Mouse (Mus musculus) ES-E14 (cell line): ENCODE results near the gene Crabp2. TPM values are rescaled to one million over a fixed set of nuclear protein-coding genes. Genes with fewer than 3 reads are reported as not detected.
A peak's percentile ranks its signal among the peaks of the same experiment; 100 is the strongest.

Experiments
- DNase-seq: peaks from one replicate; pipeline ENCODE4 v3.0.0-alpha.2; 2013; ENCODE audit warnings: low read depth, low spot score
- H3K27ac ChIP-seq: 2 replicates; pipeline ENCODE4 v1.5.1; 2012; ENCODE audit warnings: low read depth, mild to moderate bottlenecking, low read length, moderate library complexity, mixed read lengths; ENCODE audit not compliant: poor library complexity, insufficient read depth, severe bottlenecking
- H3K36me3 ChIP-seq: 2 replicates; pipeline ENCODE4 v1.6.1; 2012; ENCODE audit warnings: mild to moderate bottlenecking, low read length, moderate library complexity, mixed read lengths; ENCODE audit not compliant: control insufficient read depth, poor library complexity, insufficient read depth, severe bottlenecking
- H3K4me1 ChIP-seq, 2 experiments: fragments of 150-350 bp in 1 of 2; sonication (generic) in 1 of 2; 2 replicates each; pipeline ENCODE4 v1.6.1; 2012; ENCODE audit warnings: low read length in 2 of 2, mild to moderate bottlenecking in 1 of 2, mixed read lengths in 1 of 2; ENCODE audit not compliant: control insufficient read depth in 2 of 2, insufficient read depth in 2 of 2, poor library complexity in 1 of 2
- H3K4me3 ChIP-seq, 2 experiments: fragments of 150-350 bp in 1 of 2; sonication (generic) in 1 of 2; 2 replicates each; pipeline ENCODE4 v1.5.1; 2012; ENCODE audit warnings: low read length in 2 of 2, low read depth in 1 of 2, mild to moderate bottlenecking in 1 of 2, mixed read lengths in 1 of 2; ENCODE audit not compliant: insufficient read depth in 1 of 2, poor library complexity in 1 of 2, severe bottlenecking in 1 of 2
- H3K9ac ChIP-seq: 2 replicates; pipeline ENCODE4 v1.6.1; 2012; ENCODE audit warnings: low read depth, mild to moderate bottlenecking, low read length, mixed read lengths; ENCODE audit not compliant: poor library complexity, insufficient read depth, severe bottlenecking
- H3K9me3 ChIP-seq: fragments of 150-350 bp; sonication (generic); 2 replicates; pipeline ENCODE4 v1.6.1; 2012; ENCODE audit warnings: low read depth, mild to moderate bottlenecking, low read length; ENCODE audit not compliant: control insufficient read depth, insufficient read depth
- CHD2 ChIP-seq: IDR thresholded peaks from 2 replicates; pipeline ENCODE4 v1.6.1; 2014; ENCODE audit warnings: mild to moderate bottlenecking, low read depth, low read length, inconsistent platforms
- HCFC1 ChIP-seq: IDR thresholded peaks from 2 replicates; pipeline ENCODE4 v1.6.1; 2012; ENCODE audit warnings: low read length, inconsistent platforms, borderline replicate concordance; ENCODE audit not compliant: insufficient read depth
- MAFK ChIP-seq: IDR thresholded peaks from 2 replicates; pipeline ENCODE4 v1.6.1; 2014; ENCODE audit warnings: mild to moderate bottlenecking, low read depth, low read length, inconsistent platforms; ENCODE audit not compliant: insufficient read depth
- ZC3H11A ChIP-seq: IDR thresholded peaks from 2 replicates; pipeline ENCODE4 v1.6.1; 2012; ENCODE audit warnings: low read depth, mild to moderate bottlenecking, inconsistent platforms, low read length, borderline replicate concordance
- ZNF384 ChIP-seq: IDR thresholded peaks from 2 replicates; pipeline ENCODE4 v1.6.1; 2012; ENCODE audit warnings: low read depth, low read length, inconsistent platforms
- in situ Hi-C, 2 experiments: fragments of 600-800 bp; cut with MboI; formaldehyde crosslinking; loops; one replicate each; pipeline ENCODE4 v1.15.1; 2025; ENCODE audit warnings: low sequenced_read_pairs in 2 of 2, inconsistent platforms in 1 of 2; ENCODE audit not compliant: unreplicated experiment in 2 of 2
- total RNA-seq: library from RNA; depleted of rRNA; stranded (reverse); fragments of 300-350 nt; gene quantifications from 2 replicates; pipeline ENCODE4 v1.2.3, GENCODE M21; 2012

The Crabp2 gene
- total RNA-seq, 1 experiment: 19.7 TPM

GRCm38 (mm10) chr3:87949266-87949954 is 944 bp downstream of the Crabp2 start:
- no peak for TF ChIP-seq HCFC1
- TF ChIP-seq ZC3H11A: no peak
- no peak for TF ChIP-seq ZNF384
- TF ChIP-seq MAFK: no peak
- TF ChIP-seq CHD2: no peak
- H3K36me3 ChIP-seq: no peaks in the 10 kb centered on the region
- H3K9ac ChIP-seq: no peak overlapping the region
- in situ Hi-C loops: no loop called here
- no peaks in the 10 kb centered on the region for H3K9me3 ChIP-seq
- no peak overlapping the region for H3K27ac ChIP-seq
- DNase-seq: no peak
- H3K4me1 ChIP-seq: peaks cover 11 to 52% of the 10 kb centered on the region in 2 experiments
- peak overlapping the region; percentile 18 to 44; a peak in 3 of 4 replicates for H3K4me3 ChIP-seq

GRCm38 (mm10) chr3:87949955-87950515 is 1.6 kb downstream of the Crabp2 start:
- in situ Hi-C loops: no loop called here
- Histone ChIP-seq H3K4me3 (peak overlapping the region in 1 of 2 experiments; percentile 18; a peak in 2 of 4 replicates), H3K9me3 (no peaks in the 10 kb centered on the region), H3K4me1 (peaks cover 11 to 46% of the 10 kb centered on the region in 2 experiments), H3K27ac (no peak overlapping the region), H3K9ac (no peak overlapping the region), H3K36me3 (no peaks in the 10 kb centered on the region)
- TF ChIP-seq MAFK: no peak
- no peak for TF ChIP-seq CHD2
- no peak for TF ChIP-seq ZC3H11A
- no peak for TF ChIP-seq ZNF384
- TF ChIP-seq HCFC1: no peak
- DNase-seq: no peak

GRCm38 (mm10) chr3:87951946-87952345 is 3.5 kb downstream of the Crabp2 start:
- no peaks in the 10 kb centered on the region for H3K9me3 ChIP-seq
- no peak for DNase-seq
- H3K4me1 ChIP-seq: peaks cover 10 to 33% of the 10 kb centered on the region in 2 experiments
- H3K4me3 ChIP-seq: peak overlapping the region; percentile 3 to 16; a peak in 2 of 4 replicates
- no peak for TF ChIP-seq HCFC1
- no peak for TF ChIP-seq ZC3H11A
- no peak for TF ChIP-seq CHD2
- TF ChIP-seq MAFK: no peak
- TF ChIP-seq ZNF384: no peak
- no peaks in the 10 kb centered on the region for H3K36me3 ChIP-seq
- no peak overlapping the region for H3K9ac ChIP-seq
- in situ Hi-C loops: no loop called here
- H3K27ac ChIP-seq: no peak overlapping the region

- in situ Hi-C loops: no loop called here
- DNase-seq: no peak
- Histone ChIP-seq H3K4me1 (peaks cover 9 to 28% of the 10 kb centered on the region in 2 experiments), H3K36me3 (no peaks in the 10 kb centered on the region), H3K4me3 (peak overlapping the region in 1 of 2 experiments; percentile 16; a peak in 2 of 4 replicates), H3K9ac (no peak overlapping the region), H3K9me3 (no peaks in the 10 kb centered on the region), H3K27ac (no peak overlapping the region)
- TF ChIP-seq MAFK (no peak), ZC3H11A (no peak), ZNF384 (no peak), HCFC1 (no peak), CHD2 (no peak)
Measured at GRCm38 (mm10) chr3:87952440-87952839, 4.0 kb downstream of the Crabp2 start.

GRCm38 (mm10) chr3:87958056-87958455 is 9.6 kb downstream of the Crabp2 start:
- in situ Hi-C loops: no loop called here
- no peak for DNase-seq
- H3K27ac ChIP-seq: no peak overlapping the region
- no peaks in the 10 kb centered on the region for H3K9me3 ChIP-seq
- TF ChIP-seq ZC3H11A (no peak), MAFK (no peak), HCFC1 (no peak), CHD2 (no peak), ZNF384 (no peak)
- no peak overlapping the region for H3K4me3 ChIP-seq
- no peaks in the 10 kb centered on the region for H3K36me3 ChIP-seq
- H3K4me1 ChIP-seq: peaks cover 4 to 6% of the 10 kb centered on the region in 2 experiments; a peak in 2 of 4 replicates
- no peak overlapping the region for H3K9ac ChIP-seq
